Mouse (Mus musculus) embryonic fibroblast, embryonic 13.5 days (primary cell): ENCODE results near the gene Stbd1. TPM values are rescaled to one million over a fixed set of nuclear protein-coding genes. Genes with fewer than 3 reads are reported as not detected.

Source experiments
- H3K27ac ChIP-seq: 2 replicates; pipeline ENCODE4 v1.5.1; 2012; ENCODE audit warnings: low read length, control low read depth, inconsistent platforms; ENCODE audit not compliant: insufficient read depth
- H3K4me1 ChIP-seq: 2 replicates; pipeline ENCODE4 v1.6.1; 2011; ENCODE audit warnings: low read length; ENCODE audit not compliant: control insufficient read depth, insufficient read depth
- H3K4me3 ChIP-seq: 2 replicates; pipeline ENCODE4 v1.5.1; 2011; ENCODE audit warnings: mild to moderate bottlenecking, control low read depth, low read length; ENCODE audit not compliant: insufficient read depth
- CTCF ChIP-seq: IDR thresholded peaks from 2 replicates; pipeline ENCODE4 v1.5.1; 2011; ENCODE audit warnings: mild to moderate bottlenecking, control low read depth, low read length, moderate library complexity, borderline replicate concordance; ENCODE audit not compliant: insufficient read depth
- POLR2A ChIP-seq: IDR thresholded peaks from 2 replicates; pipeline ENCODE4 v1.6.1; 2011; ENCODE audit warnings: low read depth, mild to moderate bottlenecking, control low read depth, low read length, moderate library complexity
- polyA plus RNA-seq: library from polyadenylated mRNA; stranded (reverse); fragments of >200 nt; gene quantifications from 2 replicates; pipeline ENCODE4 v1.2.4, GENCODE M21; 2011; ENCODE audit warnings: low read depth; ENCODE audit not compliant: missing spikeins, insufficient read length

Gene Stbd1
- polyA plus RNA-seq, 1 experiment, result 23.2 TPM

- Histone ChIP-seq H3K4me1 (no peaks in the 10 kb centered on the region), H3K4me3 (no peak overlapping the region), H3K27ac (no peak overlapping the region)
- no peak for TF ChIP-seq CTCF
- TF ChIP-seq POLR2A, result no peak
These were observed 16.9 kb upstream of the Stbd1 start for GRCm38 (mm10) chr5:92585932-92586331.

GRCm38 (mm10) chr5:92595026-92595425, 7.8 kb upstream of the Stbd1 start:
- Histone ChIP-seq H3K4me3 (no peak overlapping the region), H3K27ac (no peak overlapping the region), H3K4me1 (no peaks in the 10 kb centered on the region)
- TF ChIP-seq CTCF (no peak), POLR2A (no peak)

- H3K4me1 ChIP-seq, result no peaks in the 10 kb centered on the region
- TF ChIP-seq POLR2A (no peak), CTCF (no peak)
- no peak overlapping the region for H3K4me3 ChIP-seq
- no peak overlapping the region for H3K27ac ChIP-seq
These were observed 6.0 kb upstream of the Stbd1 start for GRCm38 (mm10) chr5:92596865-92597264.

GRCm38 (mm10) chr5:92599030-92599429, 3.8 kb upstream of the Stbd1 start:
- no peak for TF ChIP-seq POLR2A
- no peak for TF ChIP-seq CTCF
- H3K4me3 ChIP-seq, result no peak overlapping the region
- no peak overlapping the region for H3K27ac ChIP-seq
- no peaks in the 10 kb centered on the region for H3K4me1 ChIP-seq

- TF ChIP-seq CTCF (no peak), POLR2A (no peak)
- H3K4me1 ChIP-seq, result no peaks in the 10 kb centered on the region
- no peak overlapping the region for H3K4me3 ChIP-seq
- no peak overlapping the region for H3K27ac ChIP-seq
These were observed 1.8 kb downstream of the Stbd1 start for GRCm38 (mm10) chr5:92604452-92605247.

- H3K4me1 ChIP-seq, result no peaks in the 10 kb centered on the region
- no peak overlapping the region for H3K27ac ChIP-seq
These were observed 4.8 kb downstream of the Stbd1 start for GRCm38 (mm10) chr5:92607492-92608229.

GRCm38 (mm10) chr5:92612756-92613155, 9.9 kb downstream of the Stbd1 start:
- TF ChIP-seq CTCF, result no peak
- TF ChIP-seq POLR2A, result no peak
- Histone ChIP-seq H3K27ac (no peak overlapping the region), H3K4me3 (no peak overlapping the region), H3K4me1 (no peaks in the 10 kb centered on the region)

More at GRCm38 (mm10) chr5:92607492-92608229, 4.8 kb downstream of the Stbd1 start:
- TF ChIP-seq CTCF (no peak), POLR2A (no peak)
- H3K4me3 ChIP-seq, result no peak overlapping the region

GRCm38 (mm10) chr5:92621883-92622282, 19.0 kb downstream of the Stbd1 start:
- TF ChIP-seq CTCF (no peak), POLR2A (no peak)
- Histone ChIP-seq H3K4me1 (no peaks in the 10 kb centered on the region), H3K27ac (no peak overlapping the region), H3K4me3 (no peak overlapping the region)

GRCm38 (mm10) chr5:92627896-92628295, 25.1 kb downstream of the Stbd1 start:
- TF ChIP-seq POLR2A, result no peak
- TF ChIP-seq CTCF, result no peak
- no peak overlapping the region for H3K4me3 ChIP-seq
- H3K27ac ChIP-seq, result no peak overlapping the region
- H3K4me1 ChIP-seq, result no peaks in the 10 kb centered on the region

- no peak for TF ChIP-seq CTCF
- TF ChIP-seq POLR2A, result no peak
- H3K4me3 ChIP-seq, result no peak overlapping the region
- H3K4me1 ChIP-seq, result no peaks in the 10 kb centered on the region
- H3K27ac ChIP-seq, result no peak overlapping the region
These were observed 30.7 kb downstream of the Stbd1 start for GRCm38 (mm10) chr5:92633526-92633925.
